Mouse (Mus musculus) embryonic fibroblast, embryonic 13.5 days (primary cell): Measurements from ENCODE around the gene Ppme1. TPM values are rescaled to one million over a fixed set of nuclear protein-coding genes. Genes with fewer than 3 reads are reported as not detected.

Experiments used
- H3K27ac ChIP-seq: 2 replicates; pipeline ENCODE4 v1.5.1; 2012; ENCODE audit warnings: low read length, control low read depth, inconsistent platforms; ENCODE audit not compliant: insufficient read depth
- H3K4me1 ChIP-seq: 2 replicates; pipeline ENCODE4 v1.6.1; 2011; ENCODE audit warnings: low read length; ENCODE audit not compliant: control insufficient read depth, insufficient read depth
- H3K4me3 ChIP-seq: 2 replicates; pipeline ENCODE4 v1.5.1; 2011; ENCODE audit warnings: mild to moderate bottlenecking, control low read depth, low read length; ENCODE audit not compliant: insufficient read depth
- CTCF ChIP-seq: IDR thresholded peaks from 2 replicates; pipeline ENCODE4 v1.5.1; 2011; ENCODE audit warnings: mild to moderate bottlenecking, control low read depth, low read length, moderate library complexity, borderline replicate concordance; ENCODE audit not compliant: insufficient read depth
- POLR2A ChIP-seq: IDR thresholded peaks from 2 replicates; pipeline ENCODE4 v1.6.1; 2011; ENCODE audit warnings: low read depth, mild to moderate bottlenecking, control low read depth, low read length, moderate library complexity
- polyA plus RNA-seq: library from polyadenylated mRNA; stranded (reverse); fragments of >200 nt; gene quantifications from 2 replicates; pipeline ENCODE4 v1.2.4, GENCODE M21; 2011; ENCODE audit warnings: low read depth; ENCODE audit not compliant: missing spikeins, insufficient read length

Gene Ppme1
- polyA plus RNA-seq, 1 experiment: 95.1 TPM

DNA sequence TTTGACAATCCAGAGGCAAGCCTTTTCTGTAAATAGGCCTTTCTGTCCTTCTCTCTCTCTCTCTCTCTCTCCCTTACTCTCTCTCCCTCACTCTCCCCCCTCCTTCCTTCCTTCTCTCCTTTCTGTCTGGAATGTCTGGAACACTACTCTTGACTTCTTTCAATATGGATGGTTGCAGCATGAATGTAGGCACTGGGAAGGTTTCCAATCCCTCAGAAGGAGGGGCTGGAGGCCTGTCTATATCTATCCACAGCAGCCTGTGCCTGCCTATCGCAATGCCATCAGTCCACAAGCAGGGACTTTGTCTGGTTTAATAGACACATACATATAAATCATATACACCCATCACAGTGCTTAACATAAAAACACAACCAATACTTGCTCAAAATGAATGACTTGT, 62.9 kb downstream of the Ppme1 start:
- TF ChIP-seq POLR2A (no peak; the same call in 1 of the 2 replicates), CTCF (no peak)
- Histone ChIP-seq H3K4me1 (peaks cover 33% of the 10 kb centered on the region), H3K4me3 (no peak overlapping the region), H3K27ac (peak overlapping the region; percentile 99)

DNA sequence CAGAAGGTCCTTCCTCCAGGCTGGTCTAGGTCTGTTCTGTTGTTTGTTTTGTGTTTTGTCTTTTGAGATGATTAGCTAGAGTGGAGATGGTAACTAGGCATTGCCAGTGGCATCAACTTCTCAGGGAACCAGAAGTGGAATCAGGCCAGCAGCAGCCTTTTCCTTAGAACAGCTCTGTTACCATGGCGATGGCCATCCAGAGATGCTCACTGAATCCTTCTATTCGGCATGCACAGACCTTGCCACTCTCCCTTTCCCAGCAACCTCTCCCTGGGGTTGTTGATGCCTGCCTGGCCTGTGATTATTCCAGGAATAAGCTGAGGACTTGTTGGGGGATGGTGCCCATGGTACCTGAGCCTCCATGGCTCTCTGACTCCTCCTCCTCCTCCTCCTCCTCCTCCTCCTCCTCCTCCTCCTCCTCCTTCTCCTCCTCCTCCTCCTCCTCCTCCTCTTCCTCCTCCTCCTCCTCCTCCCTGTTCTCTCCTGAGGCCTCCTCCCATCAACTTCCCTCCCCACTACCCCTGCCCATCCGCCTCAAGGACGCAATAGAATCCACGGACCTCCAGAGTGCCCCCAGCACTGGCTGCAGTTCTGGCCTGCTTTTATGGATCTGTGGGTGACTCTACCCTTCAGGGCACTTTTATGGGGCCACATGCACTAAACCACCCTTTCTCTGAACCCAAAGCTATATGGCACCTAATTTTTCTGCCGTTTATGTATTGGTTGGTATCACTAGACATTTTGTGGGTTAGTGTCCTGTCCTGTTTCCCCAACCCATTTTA, 64.0 kb downstream of the Ppme1 start:
- H3K27ac ChIP-seq: peak overlapping the region; percentile 98
- H3K4me3 ChIP-seq: no peak overlapping the region
- TF ChIP-seq CTCF (no peak), POLR2A (no peak)
- peaks cover 35% of the 10 kb centered on the region for H3K4me1 ChIP-seq

DNA sequence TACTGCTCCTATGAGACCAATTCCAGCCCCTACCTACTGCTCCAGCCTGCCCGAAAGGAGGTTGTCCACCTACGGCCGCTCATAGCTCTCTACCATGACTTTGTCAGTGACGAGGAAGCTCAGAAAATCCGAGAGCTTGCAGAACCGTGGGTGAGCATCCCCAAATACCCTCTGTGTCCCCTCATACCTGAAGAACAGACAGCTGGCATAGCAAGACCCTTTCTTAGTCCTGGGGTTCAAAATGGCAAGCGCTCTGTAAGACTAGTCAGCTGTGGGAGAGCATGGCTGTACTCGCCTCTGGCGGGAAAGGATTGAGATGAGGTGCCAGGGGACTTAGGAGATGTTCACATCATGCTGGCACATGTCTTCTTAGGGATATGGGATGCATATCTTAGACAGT, 66.2 kb downstream of the Ppme1 start:
- H3K27ac ChIP-seq: no peak overlapping the region
- H3K4me1 ChIP-seq: peaks cover 35% of the 10 kb centered on the region
- H3K4me3 ChIP-seq: no peak overlapping the region
- TF ChIP-seq POLR2A (no peak), CTCF (no peak)

DNA sequence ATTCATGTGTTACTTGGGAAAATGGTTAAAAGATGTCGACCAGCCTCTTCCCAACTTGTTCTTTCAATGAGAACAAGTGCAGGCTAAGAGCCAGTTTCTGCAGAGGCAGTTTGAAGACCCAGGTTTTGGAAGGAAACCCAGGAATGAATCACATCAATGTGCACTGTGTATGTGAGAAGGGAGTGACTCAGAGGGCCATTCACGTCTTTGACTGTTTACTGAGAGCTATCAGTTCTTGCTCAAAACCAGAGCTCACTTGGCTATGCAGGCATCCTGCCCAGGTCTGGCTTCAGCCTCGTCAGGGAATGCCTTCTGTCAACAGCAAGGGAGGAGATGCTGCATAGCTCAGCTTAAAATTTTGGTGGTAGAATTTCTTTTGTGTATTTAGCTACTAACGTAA, 69.8 kb downstream of the Ppme1 start:
- H3K27ac ChIP-seq: peak overlapping the region; percentile 81
- no peak for TF ChIP-seq POLR2A
- TF ChIP-seq CTCF: no peak
- no peak overlapping the region for H3K4me3 ChIP-seq
- H3K4me1 ChIP-seq: peaks cover 21% of the 10 kb centered on the region

DNA sequence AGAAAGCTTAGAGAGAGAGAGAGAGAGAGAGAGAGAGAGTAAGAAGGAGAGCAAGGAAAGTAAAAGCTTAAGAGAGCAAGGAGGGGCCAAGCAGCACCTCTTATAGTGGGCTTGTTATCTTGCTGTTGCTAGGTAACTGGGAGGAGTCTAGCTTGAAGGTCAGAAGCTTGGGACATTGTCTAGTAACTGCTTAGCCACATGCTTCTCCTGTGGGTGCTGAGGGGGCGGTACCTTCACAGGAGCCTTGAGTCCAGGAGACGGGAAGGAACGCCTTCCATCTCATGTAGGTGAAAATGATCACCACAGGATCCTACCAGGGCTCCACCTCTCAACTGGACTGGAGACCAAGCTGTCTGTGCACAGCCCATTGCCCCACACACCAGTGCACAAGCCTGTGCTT, 70.7 kb downstream of the Ppme1 start:
- no peak for TF ChIP-seq CTCF
- TF ChIP-seq POLR2A: no peak
- Histone ChIP-seq H3K4me1 (peaks cover 20% of the 10 kb centered on the region), H3K4me3 (no peak overlapping the region), H3K27ac (peak overlapping the region; percentile 81)

DNA sequence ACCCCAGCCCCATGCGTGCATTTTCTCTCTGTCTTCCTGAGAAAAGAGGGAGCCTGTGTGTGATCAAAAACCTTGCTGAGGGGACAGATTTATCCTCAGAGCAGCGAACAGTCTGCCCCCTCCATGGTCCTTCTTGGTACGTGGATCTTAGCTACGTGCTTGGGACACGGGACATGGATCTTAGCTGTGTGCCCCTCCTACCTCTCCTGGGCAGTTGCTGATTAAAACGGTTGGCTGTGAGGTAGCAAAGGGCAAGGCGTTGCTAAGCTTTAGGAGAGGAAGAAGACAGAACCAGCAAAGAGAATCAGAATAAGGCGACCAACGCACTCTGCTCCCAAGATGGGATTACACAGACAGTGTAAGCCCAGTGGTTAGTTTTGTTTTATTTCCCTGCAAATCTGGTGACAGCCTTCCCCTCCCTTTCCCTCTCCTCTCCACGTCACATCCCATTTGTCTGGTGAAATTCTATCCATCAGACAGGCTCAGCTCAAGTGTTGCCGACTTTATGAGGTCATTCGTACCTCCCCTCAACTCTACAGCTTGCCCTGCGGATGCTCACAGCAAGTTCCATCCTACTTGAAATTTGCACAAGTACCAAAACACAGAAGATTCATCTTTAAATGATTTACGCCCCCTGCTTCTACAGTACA, 73.1 kb downstream of the Ppme1 start:
- TF ChIP-seq CTCF: no peak
- no peak for TF ChIP-seq POLR2A
- H3K4me1 ChIP-seq: peaks cover 20% of the 10 kb centered on the region
- H3K27ac ChIP-seq: peak overlapping the region; percentile 5
- H3K4me3 ChIP-seq: no peak overlapping the region

DNA sequence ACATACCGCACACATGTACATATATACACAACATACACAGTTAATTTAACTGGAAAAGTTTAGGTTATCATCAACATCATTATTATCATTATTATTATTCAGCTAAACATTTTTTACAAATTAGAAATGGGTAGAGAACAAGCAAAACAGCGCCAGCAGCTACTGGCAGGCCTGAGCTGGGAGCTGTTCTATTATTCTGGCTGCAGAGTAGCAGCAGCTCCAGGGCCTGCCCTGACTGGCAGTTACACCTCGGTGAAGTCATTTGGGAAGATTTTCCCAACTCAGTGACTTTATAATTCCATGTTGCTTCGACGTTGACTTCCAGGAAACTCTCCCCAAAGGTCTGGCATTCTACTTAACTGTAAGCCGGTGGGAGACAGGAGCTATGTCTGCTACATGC, 75.4 kb downstream of the Ppme1 start:
- TF ChIP-seq POLR2A (no peak), CTCF (no peak)
- Histone ChIP-seq H3K27ac (no peak overlapping the region), H3K4me3 (no peak overlapping the region), H3K4me1 (0 out of 2 replicates have a peak, but pooled peaks cover 7% of the 10 kb centered on the region)

DNA sequence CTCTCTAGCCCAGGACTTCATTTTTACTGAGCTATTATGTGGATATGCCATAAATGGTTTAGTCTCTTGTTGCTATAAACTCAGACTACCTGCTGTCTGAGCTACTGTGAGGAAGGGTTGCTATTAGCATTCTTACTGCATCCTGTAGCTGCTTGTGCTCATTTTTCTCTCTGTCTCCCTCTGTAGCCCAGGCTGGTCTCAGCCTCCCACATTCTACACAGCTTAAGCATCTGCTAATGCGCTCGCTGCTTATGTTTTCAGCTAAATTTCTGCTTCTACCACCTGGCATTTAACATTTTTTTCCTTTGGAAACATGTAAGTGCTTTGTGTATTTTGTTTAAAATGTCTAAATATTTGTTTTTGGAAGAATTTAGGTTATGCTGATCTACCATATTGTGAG, 76.4 kb downstream of the Ppme1 start:
- no peak overlapping the region for H3K27ac ChIP-seq
- 0 out of 2 replicates have a peak, but pooled peaks cover 5% of the 10 kb centered on the region for H3K4me1 ChIP-seq
- no peak for TF ChIP-seq CTCF
- TF ChIP-seq POLR2A: no peak
- H3K4me3 ChIP-seq: no peak overlapping the region

DNA sequence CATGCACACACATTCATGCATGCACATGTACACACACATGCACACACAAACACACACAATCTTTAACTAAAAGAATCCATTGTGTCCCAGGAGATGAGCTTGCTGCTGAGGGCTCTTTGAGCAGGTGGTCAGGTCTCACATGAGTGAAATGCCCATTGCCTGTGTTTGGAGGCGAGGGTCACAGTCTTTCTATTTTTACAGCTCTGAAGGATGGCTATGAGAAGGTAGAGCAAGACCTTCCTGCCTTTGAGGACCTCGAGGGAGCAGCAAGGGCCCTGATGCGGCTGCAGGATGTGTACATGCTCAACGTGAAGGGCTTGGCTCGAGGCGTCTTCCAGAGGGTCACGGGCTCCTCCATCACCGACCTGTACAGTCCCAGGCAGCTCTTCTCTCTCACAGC, 78.6 kb downstream of the Ppme1 start:
- Histone ChIP-seq H3K27ac (no peak overlapping the region), H3K4me3 (no peak overlapping the region), H3K4me1 (peaks cover 4% of the 10 kb centered on the region)
- TF ChIP-seq CTCF: no peak
- no peak for TF ChIP-seq POLR2A

DNA sequence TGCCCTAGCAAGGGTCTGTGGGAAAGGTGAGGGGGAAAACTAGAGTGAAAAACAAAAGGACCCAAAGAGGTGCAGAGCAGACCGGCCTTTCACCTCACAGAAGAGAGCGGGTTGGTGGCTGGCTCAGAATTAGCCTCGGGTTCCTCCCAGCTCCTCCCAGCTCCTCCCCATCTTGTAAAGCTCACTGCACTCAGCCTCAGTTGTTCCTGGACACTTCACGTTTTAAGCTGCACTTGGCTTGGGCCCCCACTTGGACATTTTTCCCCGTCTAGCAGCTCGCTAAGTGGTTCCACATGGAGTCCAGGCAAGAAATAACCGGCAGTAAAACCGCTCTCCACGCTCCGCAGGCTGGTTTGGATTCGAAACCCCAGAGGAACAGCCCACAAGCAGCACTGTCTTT, 83.5 kb downstream of the Ppme1 start:
- peaks cover 14% of the 10 kb centered on the region for H3K4me1 ChIP-seq
- H3K4me3 ChIP-seq: 0 out of 2 replicates have a peak overlapping the region, but pooled peaks have one; percentile 0

More for the DNA sequence above, 83.5 kb downstream of the Ppme1 start:
- H3K27ac ChIP-seq: peak overlapping the region; percentile 99
- TF ChIP-seq POLR2A: peak; percentile 68
- no peak for TF ChIP-seq CTCF
